Mouse (Mus musculus) midbrain, embryonic 14.5 days (tissue): ENCODE measurements around the gene Bckdhb. TPM values are rescaled to one million over a fixed set of nuclear protein-coding genes. Genes with fewer than 3 reads are reported as not detected.
A peak's percentile ranks its signal among the peaks of the same experiment; 100 is the strongest.

Source experiments
- ATAC-seq: fragments of 200-750 bp; cut with Nextera tagmentation; 2 replicates; pipeline ENCODE4 v1.8.0; 2017; ENCODE audit warnings: moderate number of reproducible peaks, moderate library complexity; ENCODE audit not compliant: low FRiP score, low TSS enrichment
- DNase-seq: peaks from one replicate; pipeline ENCODE4 v3.0.0-alpha.2; 2015
- H3K27ac ChIP-seq: fragments of 300-500 bp; sonication (generic); replicated peaks from 2 replicates; pipeline ENCODE4 v1.5.1; 2014; ENCODE audit warnings: mild to moderate bottlenecking, low read depth, low read length, moderate library complexity
- H3K27me3 ChIP-seq: fragments of 300-500 bp; sonication (generic); 2 replicates; pipeline ENCODE4 v1.6.1; 2014; ENCODE audit warnings: low read length, control low read depth, mixed read lengths; ENCODE audit not compliant: control insufficient read depth, insufficient read depth
- H3K36me3 ChIP-seq: fragments of 300-500 bp; sonication (generic); 2 replicates; pipeline ENCODE4 v1.6.1; 2014; ENCODE audit warnings: low read length, control low read depth; ENCODE audit not compliant: control insufficient read depth, insufficient read depth
- H3K4me1 ChIP-seq: fragments of 300-500 bp; sonication (generic); 2 replicates; pipeline ENCODE4 v1.6.1; 2014; ENCODE audit warnings: mild to moderate bottlenecking, antibody characterized with exemption, low read length, control low read depth; ENCODE audit not compliant: control insufficient read depth, insufficient read depth
- H3K4me2 ChIP-seq: fragments of 300-500 bp; sonication (generic); 2 replicates; pipeline ENCODE4 v1.6.1; 2014; ENCODE audit warnings: mild to moderate bottlenecking, low read length, moderate library complexity
- H3K4me3 ChIP-seq: fragments of 300-500 bp; sonication (generic); replicated peaks from 2 replicates; pipeline ENCODE4 v1.5.1; 2014; ENCODE audit warnings: low read depth, low read length
- H3K9ac ChIP-seq: fragments of 300-500 bp; sonication (generic); replicated peaks from 2 replicates; pipeline ENCODE4 v1.6.1; 2014; ENCODE audit warnings: mild to moderate bottlenecking, low read length, moderate library complexity
- H3K9me3 ChIP-seq: fragments of 300-500 bp; sonication (generic); 2 replicates; pipeline ENCODE4 v1.6.1; 2016; ENCODE audit warnings: low read length, control low read depth, mixed read lengths; ENCODE audit not compliant: control insufficient read depth
- WGBS: fragments of 180-500 bp; shearing (Covaris S2); extraction: QIAGEN DNeasy Blood & Tissue Kit; methylation state at CpG from one replicate; pipeline ENCODE4 v1.1.7; 2014; 5-methylcytosine and 5-hydroxymethylcytosine counted together
- polyA plus RNA-seq: library from polyadenylated mRNA; unstranded; fragments of >200 nt; fragmentation: Nextera tagmentation; extraction: Ambion mirVana; gene quantifications from 2 replicates; pipeline ENCODE4 v1.2.1, GENCODE M21; 2014

Gene Bckdhb
- polyA plus RNA-seq, 1 experiment from 2014 or later, result 28.7 TPM

DNA sequence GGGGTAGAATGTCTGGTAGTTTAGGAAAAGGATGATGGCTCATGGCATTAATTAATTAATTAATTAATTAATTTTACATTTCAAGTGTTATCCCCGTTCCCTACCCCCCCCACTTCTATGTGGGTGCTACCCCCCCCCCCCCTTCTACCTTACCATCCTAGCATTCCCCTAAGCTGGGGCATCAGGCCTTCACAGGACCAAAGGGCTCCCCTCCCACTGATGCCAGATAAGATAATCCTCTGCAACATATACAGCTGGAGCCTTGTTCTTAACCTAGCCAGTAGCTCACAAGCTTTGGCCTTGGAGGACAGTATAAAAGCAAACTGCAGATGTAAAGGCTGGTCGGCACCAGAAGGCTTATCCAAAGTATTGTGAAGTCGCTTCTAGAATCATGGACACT is 138.7 kb downstream of the Bckdhb start:
- WGBS, result 95% methylated on average over 3 of the region's 3 CpGs
- no peak overlapping the region for H3K9ac ChIP-seq

DNA sequence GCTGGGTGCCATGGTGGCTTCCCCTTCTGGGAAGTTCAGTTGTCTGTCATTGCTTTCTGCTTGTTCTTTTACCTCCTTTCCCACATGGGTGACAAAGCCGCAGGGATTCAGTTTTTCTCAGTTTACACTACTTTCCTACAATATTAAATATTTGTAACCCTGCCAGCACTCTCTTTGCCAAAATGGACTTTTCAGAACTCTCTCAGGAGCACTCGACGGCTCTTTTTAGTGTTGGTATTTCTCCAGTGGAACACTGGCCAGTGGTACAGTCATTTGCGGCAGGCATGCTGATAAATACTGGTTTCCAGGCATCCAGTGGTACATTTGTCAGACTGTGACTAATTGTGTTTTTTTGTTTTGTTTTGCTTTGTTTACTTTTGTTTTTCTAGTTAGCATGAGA is 139.2 kb downstream of the Bckdhb start:
- ATAC-seq, result no peak
- WGBS, result 92% methylated on average over 4 of the region's 4 CpGs
- no peak overlapping the region for H3K4me2 ChIP-seq

More for the DNA sequence above, 138.7 kb downstream of the Bckdhb start:
- Histone ChIP-seq H3K4me1 (no peaks in the 10 kb centered on the region), H3K9me3 (no peaks in the 10 kb centered on the region), H3K4me3 (no peak overlapping the region), H3K27ac (no peak overlapping the region), H3K36me3 (no peaks in the 10 kb centered on the region), H3K27me3 (no peaks in the 10 kb centered on the region), H3K4me2 (no peak overlapping the region)
- ATAC-seq (no peak), DNase-seq (no peak)

DNA sequence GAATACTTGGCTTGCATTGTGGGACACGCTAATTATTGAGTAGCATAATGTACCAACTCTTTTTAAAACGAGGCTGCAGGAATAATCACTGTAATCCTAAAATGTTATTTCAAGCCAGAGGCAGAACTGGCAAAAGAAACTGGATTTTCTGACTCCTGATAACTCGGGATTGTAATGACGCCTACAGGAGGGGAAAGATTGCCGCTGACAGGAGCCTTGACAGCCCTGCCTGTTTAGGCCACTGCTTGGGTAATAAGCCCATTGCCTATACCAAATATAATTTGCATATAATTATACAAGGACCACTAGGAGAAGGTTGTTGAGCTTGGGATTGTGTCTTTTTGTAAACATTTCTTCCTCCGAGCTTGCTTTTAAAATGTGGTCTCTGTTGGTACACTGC is 145.3 kb downstream of the Bckdhb start:
- ATAC-seq (peak; percentile 68), DNase-seq (peak; percentile 51)
- WGBS, result 40% methylated on average over 6 of the region's 6 CpGs
- H3K27me3 ChIP-seq, result no peaks in the 10 kb centered on the region
- H3K4me3 ChIP-seq, result no peak overlapping the region
- no peaks in the 10 kb centered on the region for H3K9me3 ChIP-seq
- H3K9ac ChIP-seq, result no peak overlapping the region
- H3K4me1 ChIP-seq, result peaks cover 3% of the 10 kb centered on the region; the same call in 1 of the 2 replicates
- H3K27ac ChIP-seq, result peak overlapping the region; percentile 41; the same call in 1 of the 2 replicates
- H3K4me2 ChIP-seq, result no peak overlapping the region
- no peaks in the 10 kb centered on the region for H3K36me3 ChIP-seq

More for the DNA sequence above, 139.2 kb downstream of the Bckdhb start:
- Histone ChIP-seq H3K9ac (no peak overlapping the region), H3K27me3 (no peaks in the 10 kb centered on the region), H3K4me1 (no peaks in the 10 kb centered on the region), H3K4me3 (no peak overlapping the region), H3K36me3 (no peaks in the 10 kb centered on the region), H3K27ac (no peak overlapping the region), H3K9me3 (no peaks in the 10 kb centered on the region)
- DNase-seq, result no peak

DNA sequence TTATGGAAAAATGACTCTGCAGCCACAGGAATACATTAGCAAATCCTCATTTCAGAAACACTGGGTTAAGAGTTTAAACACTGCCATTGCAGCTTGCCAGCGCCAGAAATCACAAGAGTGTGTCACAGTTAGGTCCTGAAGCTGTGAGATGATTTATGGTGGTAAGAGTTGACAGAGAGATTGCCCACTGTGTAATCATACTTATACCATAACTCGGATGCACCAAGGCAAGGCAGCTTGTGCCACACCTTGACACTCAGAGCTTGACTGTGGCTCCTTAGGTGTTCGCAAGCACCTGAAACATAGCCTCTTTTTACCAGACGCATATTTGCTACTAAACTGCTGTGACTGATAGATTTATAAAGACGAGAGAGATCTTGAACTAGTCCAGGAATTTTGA is 145.8 kb downstream of the Bckdhb start:
- Histone ChIP-seq H3K4me3 (no peak overlapping the region), H3K27ac (peak overlapping the region; percentile 41; the same call in 1 of the 2 replicates), H3K9ac (no peak overlapping the region), H3K4me1 (peaks cover 3% of the 10 kb centered on the region; the same call in 1 of the 2 replicates), H3K4me2 (no peak overlapping the region), H3K27me3 (no peaks in the 10 kb centered on the region), H3K9me3 (no peaks in the 10 kb centered on the region), H3K36me3 (no peaks in the 10 kb centered on the region)
- no peak for DNase-seq
- WGBS, result 68% methylated on average over 5 of the region's 5 CpGs
- peak; percentile 6; the same call in 1 of the 2 replicates for ATAC-seq

DNA sequence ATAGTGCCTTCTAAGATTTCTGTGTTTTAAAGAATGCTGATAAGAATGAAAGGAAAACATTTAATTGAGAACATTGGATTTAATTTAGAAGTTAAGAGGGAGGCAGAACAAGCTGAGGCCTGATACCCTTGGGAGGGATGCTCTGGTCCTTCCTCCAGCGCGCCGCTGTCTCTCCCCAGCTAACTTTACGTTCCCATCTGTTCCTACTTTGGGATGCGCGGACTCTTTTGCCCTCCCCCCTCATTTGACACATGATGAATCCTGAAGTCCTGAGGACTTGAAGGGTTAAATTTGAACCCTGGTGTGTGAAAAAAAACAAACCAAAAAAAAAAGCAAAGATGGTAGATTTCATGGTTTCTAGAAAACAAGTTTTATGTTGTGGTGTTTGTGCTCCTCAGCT is 147.6 kb downstream of the Bckdhb start:
- H3K27me3 ChIP-seq, result no peaks in the 10 kb centered on the region
- no peak overlapping the region for H3K4me3 ChIP-seq
- H3K9ac ChIP-seq, result no peak overlapping the region
- H3K36me3 ChIP-seq, result no peaks in the 10 kb centered on the region
- no peak for ATAC-seq
- DNase-seq, result no peak
- H3K27ac ChIP-seq, result no peak overlapping the region
- no peak overlapping the region for H3K4me2 ChIP-seq
- peaks cover 3% of the 10 kb centered on the region; the same call in 1 of the 2 replicates for H3K4me1 ChIP-seq
- no peaks in the 10 kb centered on the region for H3K9me3 ChIP-seq
- WGBS, result 65% methylated on average over 6 of the region's 6 CpGs

DNA sequence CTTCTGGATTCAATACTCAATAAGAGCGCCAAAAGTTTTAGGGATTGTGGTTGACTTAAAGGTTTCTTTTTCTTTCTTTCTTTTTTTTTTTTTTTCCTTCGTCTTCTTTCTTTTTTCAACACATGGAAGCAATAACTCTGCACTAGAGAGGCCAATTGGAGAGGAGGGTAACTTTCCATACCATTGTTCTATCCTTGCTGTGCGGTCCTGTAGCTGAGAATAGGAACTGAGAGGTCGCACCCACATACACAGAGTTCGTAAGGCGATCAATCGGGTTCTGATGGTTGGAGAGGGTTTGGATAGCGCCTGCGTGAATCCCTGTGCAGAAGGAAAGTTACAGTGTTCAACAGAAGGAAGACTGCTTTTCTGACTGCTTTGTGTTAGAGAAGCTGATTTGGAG is 148.3 kb downstream of the Bckdhb start:
- ATAC-seq (no peak), DNase-seq (no peak)
- Histone ChIP-seq H3K36me3 (no peaks in the 10 kb centered on the region), H3K4me3 (no peak overlapping the region), H3K9ac (no peak overlapping the region), H3K4me1 (peaks cover 3% of the 10 kb centered on the region; the same call in 1 of the 2 replicates), H3K27ac (no peak overlapping the region), H3K27me3 (no peaks in the 10 kb centered on the region), H3K4me2 (no peak overlapping the region), H3K9me3 (no peaks in the 10 kb centered on the region)
- WGBS, result 87% methylated on average over 9 of the region's 9 CpGs

DNA sequence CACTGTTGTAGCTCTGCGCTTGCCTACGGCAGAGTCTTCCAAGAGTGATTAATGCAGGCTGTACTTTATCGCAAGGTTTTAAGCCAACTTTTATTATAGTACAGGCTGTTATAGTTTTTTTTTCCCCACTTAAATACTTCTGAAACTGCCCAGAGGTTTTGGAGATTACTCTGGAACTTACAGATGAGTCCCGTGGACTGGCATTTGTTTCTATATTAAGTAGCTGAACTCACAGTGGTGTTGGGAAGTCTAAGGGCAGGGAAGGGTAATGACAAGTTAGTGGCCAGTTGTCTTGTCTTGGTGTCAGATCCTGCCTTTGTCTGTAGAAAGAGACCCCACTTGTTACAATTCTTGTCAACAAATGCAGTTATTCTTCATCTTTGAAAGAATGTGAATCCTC is 158.6 kb downstream of the Bckdhb start:
- ATAC-seq, result no peak
- Histone ChIP-seq H3K4me2 (no peak overlapping the region), H3K36me3 (no peaks in the 10 kb centered on the region), H3K4me3 (no peak overlapping the region), H3K9ac (no peak overlapping the region), H3K9me3 (no peaks in the 10 kb centered on the region), H3K4me1 (no peaks in the 10 kb centered on the region), H3K27me3 (no peaks in the 10 kb centered on the region), H3K27ac (no peak overlapping the region)
- DNase-seq, result no peak
- 88% methylated on average over 4 of the region's 4 CpGs for WGBS

DNA sequence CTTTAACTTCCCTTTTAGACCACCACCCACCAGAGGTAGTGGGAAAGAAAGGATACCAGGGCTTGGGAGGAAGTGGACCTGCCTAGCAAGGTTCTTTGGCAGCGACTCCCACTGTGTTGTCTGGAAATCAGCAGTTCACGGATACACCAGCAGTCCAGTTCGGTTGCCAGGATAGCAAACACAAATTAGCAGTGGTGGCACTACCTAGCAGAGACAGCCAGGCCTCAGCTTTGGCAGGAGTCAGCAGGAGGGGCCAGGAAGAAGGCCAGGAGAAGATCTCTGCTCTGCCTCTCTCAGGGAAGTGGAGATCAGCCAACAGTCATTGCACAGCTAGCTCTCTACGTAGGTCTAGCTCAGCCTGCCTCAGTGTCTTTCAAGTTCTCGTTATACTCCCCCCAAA is 159.7 kb downstream of the Bckdhb start:
- 93% methylated on average over 5 of the region's 5 CpGs for WGBS
- no peaks in the 10 kb centered on the region for H3K4me1 ChIP-seq
- H3K36me3 ChIP-seq, result no peaks in the 10 kb centered on the region
- H3K27ac ChIP-seq, result no peak overlapping the region
- no peak for ATAC-seq
- H3K27me3 ChIP-seq, result no peaks in the 10 kb centered on the region
- H3K9ac ChIP-seq, result no peak overlapping the region
- H3K4me3 ChIP-seq, result no peak overlapping the region
- no peak for DNase-seq
- H3K4me2 ChIP-seq, result no peak overlapping the region
- no peaks in the 10 kb centered on the region for H3K9me3 ChIP-seq

DNA sequence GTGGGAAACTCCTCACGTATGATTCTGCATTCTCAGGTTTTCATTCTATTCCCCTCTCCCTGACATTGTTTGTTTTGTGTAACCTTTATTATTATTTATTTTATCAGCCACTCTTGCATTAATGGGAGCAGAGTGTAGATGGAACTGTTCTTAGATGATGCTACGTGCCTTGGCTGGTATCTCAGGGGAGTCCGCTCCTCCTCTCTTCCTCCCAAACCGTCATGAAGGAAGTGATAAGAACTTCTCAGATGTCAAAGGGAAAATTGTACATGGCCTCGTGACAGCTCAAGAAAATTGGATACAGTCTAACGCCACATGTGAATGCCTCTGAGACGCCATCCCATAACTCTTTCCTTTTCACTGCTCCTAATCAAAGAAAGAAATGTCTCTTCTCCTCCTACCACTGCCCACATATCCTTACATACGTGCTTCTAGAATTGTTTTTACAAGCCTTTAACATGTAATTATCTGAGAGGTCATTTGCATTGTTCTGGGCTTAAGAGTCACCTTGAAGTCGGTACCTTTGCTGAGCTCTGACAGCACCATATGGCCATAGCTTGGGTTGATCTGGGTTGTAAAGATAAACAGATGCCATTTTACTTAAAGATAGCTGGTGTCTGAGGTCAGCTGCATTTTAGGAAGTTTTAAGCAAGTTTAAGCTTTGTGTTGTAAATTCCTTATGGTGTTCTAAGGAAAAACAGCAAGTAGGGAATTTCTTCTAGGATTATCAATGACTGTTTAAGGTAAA is 165.5 kb downstream of the Bckdhb start:
- ATAC-seq (no peak), DNase-seq (no peak)
- Histone ChIP-seq H3K36me3 (no peaks in the 10 kb centered on the region), H3K4me3 (no peak overlapping the region), H3K9me3 (no peaks in the 10 kb centered on the region), H3K9ac (no peak overlapping the region), H3K27ac (no peak overlapping the region), H3K4me1 (no peaks in the 10 kb centered on the region), H3K4me2 (no peak overlapping the region), H3K27me3 (no peaks in the 10 kb centered on the region)
- 79% methylated on average over 9 of the region's 9 CpGs for whole genome bisulfite sequencing
